In the genomic region with DNA sequence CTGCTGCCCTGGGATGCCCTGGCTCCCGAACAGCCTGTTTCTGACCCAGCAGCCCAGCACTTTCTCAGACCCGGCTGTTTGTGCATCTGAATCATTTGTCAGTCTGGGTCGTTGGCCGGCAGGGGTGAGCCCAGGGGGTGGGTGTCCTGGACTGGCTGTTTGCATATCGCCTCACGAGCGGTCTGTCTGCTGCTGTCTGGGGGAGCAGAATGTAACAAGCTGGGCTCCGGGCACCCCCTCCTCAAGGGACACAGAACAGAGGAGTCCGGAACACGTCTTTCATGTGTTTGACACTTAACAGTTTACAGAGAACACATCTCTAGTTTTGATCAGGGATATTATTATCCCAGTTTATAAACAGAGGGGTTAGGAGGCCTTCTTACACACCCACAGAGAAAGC, we compare ENCODE assay signal across 19 mouse cellular contexts. TPM values are rescaled to one million over a fixed set of nuclear protein-coding genes. Genes with fewer than 3 reads are reported as not detected.
DNase-seq lines count a peak whose midpoint lies in the region; ATAC-seq and TF ChIP-seq lines count a peak whose summit lies in the region.
"Had no signal": no experiment of that assay in that cellular context is flagged by ENCODE, and none has a peak within 500 bp of the region (broad histone marks: within the 10 kb centered on the region; RNA-seq: fewer than 3 reads in every experiment).

No protein-coding gene starts in this region.

- no peaks in the 10 kb centered on the region for H3K36me3 ChIP-seq in lung, embryonic 14.5 days (ENCODE audit: insufficient read depth)
- H3K36me3 ChIP-seq in stomach, embryonic 16.5 days (ENCODE audit: control insufficient read depth, insufficient read depth, low read length): no peaks in the 10 kb centered on the region
- H3K36me3 ChIP-seq in midbrain, postnatal 0 days (ENCODE audit: insufficient read depth, low read length): no peaks in the 10 kb centered on the region
- H3K36me3 ChIP-seq: embryonic facial prominence, embryonic 13.5 days; forebrain, embryonic 12.5 days; heart, embryonic 12.5 days had no signal

- TF ChIP-seq POLR2A in lung, adult 2 months (IDR thresholded peaks at IDR 0.05; ENCODE audit: borderline replicate concordance, extremely low read depth, low read depth, low read length): no peak

- H3K9me3 ChIP-seq in lung, embryonic 14.5 days (ENCODE audit: low read depth, low read length): no peaks in the 10 kb centered on the region
- no peaks in the 10 kb centered on the region for H3K9me3 ChIP-seq in stomach, embryonic 16.5 days (replicated peaks; ENCODE audit: control insufficient read depth, low read length)
- no peaks in the 10 kb centered on the region for H3K9me3 ChIP-seq in midbrain, postnatal 0 days (ENCODE audit: low read length)
- H3K9me3 ChIP-seq: embryonic facial prominence, embryonic 13.5 days; forebrain, embryonic 12.5 days; heart, embryonic 12.5 days had no signal

- no peak overlapping the region for H3K4me3 ChIP-seq in lung, embryonic 14.5 days (ENCODE audit: low read depth, low read length)
- no peak overlapping the region for H3K4me3 ChIP-seq in lung, adult 2 months (replicated peaks; ENCODE audit: extremely low read depth, low read depth, low read length)
- H3K4me3 ChIP-seq in stomach, embryonic 16.5 days (replicated peaks; ENCODE audit: low read length): no peak overlapping the region
- no peak overlapping the region for H3K4me3 ChIP-seq in midbrain, postnatal 0 days (ENCODE audit: low read depth, low read length)
- H3K4me3 ChIP-seq: embryonic facial prominence, embryonic 13.5 days; forebrain, embryonic 12.5 days; heart, embryonic 12.5 days had no signal

- H3K27ac ChIP-seq in lung, embryonic 14.5 days (ENCODE audit: low read depth): no peak overlapping the region
- H3K27ac ChIP-seq in stomach, embryonic 16.5 days (ENCODE audit: low read length): peak overlapping the region; percentile 4; the same call in 1 of the 2 replicates
- no peak overlapping the region for H3K27ac ChIP-seq in midbrain, postnatal 0 days (ENCODE audit: low read depth, low read length)
- H3K27ac ChIP-seq: embryonic facial prominence, embryonic 13.5 days; forebrain, embryonic 12.5 days had no signal

- WGBS in lung, embryonic 14.5 days: 19% methylated on average over 10 of the region's 10 CpGs
- WGBS in lung, adult 2 months: 41% methylated on average over 10 of the region's 10 CpGs
- WGBS in stomach, embryonic 16.5 days: 27% methylated on average over 10 of the region's 10 CpGs
- WGBS in midbrain, postnatal 0 days: 63% methylated on average over 10 of the region's 10 CpGs

- ATAC-seq in lung, embryonic 14.5 days (ENCODE audit: insufficient read depth): peak; percentile 79
- peak; percentile 26; the same call in 1 of the 2 replicates for ATAC-seq in stomach, embryonic 16.5 days (ENCODE audit: insufficient read depth, low FRiP score)
- ATAC-seq in midbrain, postnatal 0 days (ENCODE audit: low FRiP score): no peak
- ATAC-seq: forebrain, embryonic 16.5 days had no signal

- no peaks in the 10 kb centered on the region for H3K27me3 ChIP-seq in lung, embryonic 14.5 days (ENCODE audit: insufficient read depth, low read length)
- no peaks in the 10 kb centered on the region for H3K27me3 ChIP-seq in stomach, embryonic 16.5 days (ENCODE audit: control insufficient read depth, insufficient read depth, low read length)
- no peaks in the 10 kb centered on the region for H3K27me3 ChIP-seq in midbrain, postnatal 0 days (ENCODE audit: insufficient read depth, low read length)

- peak; percentile 63 for DNase-seq in lung, embryonic 14.5 days
- no peak for DNase-seq in lung, adult 2 months
- DNase-seq in lung, postnatal 25 days (ENCODE audit: low spot score): peak; percentile 44
- no peak for DNase-seq in spleen, postnatal 36 days (ENCODE audit: low spot score in 2 of 2)
- no peak for DNase-seq in midbrain, postnatal 0 days (ENCODE audit: low spot score)
- DNase-seq in urinary bladder, postnatal 25 days (ENCODE audit: low spot score): no peak
- DNase-seq: adrenal gland, postnatal 10 days; cerebellum, adult 18-20 months; cerebellum, adult 9-11 months; cerebellum, postnatal 36 days; gastrocnemius, postnatal 10 days; heart, postnatal 36 days had no signal

- TF ChIP-seq CTCF in lung, embryonic 14.5 days (IDR thresholded peaks at IDR 0.05; ENCODE audit: low read depth): no peak
- no peak for TF ChIP-seq CTCF in lung, adult 2 months (IDR thresholded peaks at IDR 0.05; ENCODE audit: insufficient read depth, low read length)
- no peak for TF ChIP-seq CTCF in midbrain, postnatal 0 days (IDR thresholded peaks at IDR 0.05)

- H3K4me1 ChIP-seq in lung, embryonic 14.5 days (ENCODE audit: insufficient read depth): no peaks in the 10 kb centered on the region
- peaks cover 13% of the 10 kb centered on the region for H3K4me1 ChIP-seq in lung, adult 2 months (ENCODE audit: control insufficient read depth, insufficient read depth, low read length)
- H3K4me1 ChIP-seq in stomach, embryonic 16.5 days (ENCODE audit: control insufficient read depth, insufficient read depth, low read length): peaks cover 8% of the 10 kb centered on the region; the same call in 1 of the 2 replicates
- no peaks in the 10 kb centered on the region for H3K4me1 ChIP-seq in midbrain, postnatal 0 days (ENCODE audit: insufficient read depth, low read length)
- H3K4me1 ChIP-seq: forebrain, embryonic 12.5 days had no signal

- H3K9ac ChIP-seq in lung, embryonic 14.5 days: no peak overlapping the region; the same call in 1 of the 2 replicates
- no peak overlapping the region for H3K9ac ChIP-seq in stomach, embryonic 16.5 days (ENCODE audit: low read length)
- no peak overlapping the region for H3K9ac ChIP-seq in midbrain, postnatal 0 days (replicated peaks; ENCODE audit: low read length, poor library complexity, severe bottlenecking)
- H3K9ac ChIP-seq: embryonic facial prominence, embryonic 13.5 days; forebrain, embryonic 12.5 days; heart, embryonic 12.5 days had no signal

- H3K4me2 ChIP-seq in lung, embryonic 14.5 days: no peak overlapping the region
- no peak overlapping the region for H3K4me2 ChIP-seq in stomach, embryonic 16.5 days (ENCODE audit: low read depth, low read length)
- no peak overlapping the region for H3K4me2 ChIP-seq in midbrain, postnatal 0 days (ENCODE audit: low read depth, low read length, poor library complexity, severe bottlenecking)
- H3K4me2 ChIP-seq: embryonic facial prominence, embryonic 13.5 days; forebrain, embryonic 12.5 days; heart, embryonic 12.5 days had no signal

RNA-seq across cellular contexts. Expression of gene Eln, which starts 7.0 kb away (rescaled TPM):
- 196 and 198 TPM in 2 replicates for polyA plus RNA-seq in lung, embryonic 14.5 days (2014; fragmentation: Nextera tagmentation; extraction: Ambion mirVana)
- 311 and 510 TPM in 2 replicates for polyA plus RNA-seq in lung, adult 2 months (2012; rRNA removed)
- polyA plus RNA-seq in stomach, embryonic 16.5 days (2015; fragmentation: Nextera tagmentation; extraction: Ambion mirVana): 93.7 and 97.0 TPM in 2 replicates
- total RNA-seq in midbrain, postnatal 0 days (2014; rRNA removed): 27.7 and 35.8 TPM in 2 replicates
- polyA plus RNA-seq in midbrain, postnatal 0 days (2015; fragmentation: Nextera tagmentation; extraction: Ambion mirVana): 35.0 and 36.2 TPM in 2 replicates
- total RNA-seq: MEL had no signal
- polyA plus RNA-seq: C2C12 had no signal

Comparison
In these comparisons a context has a peak if more than half of its experiments do, and no peak if none do; other contexts are left out.
1. DNase-seq: peak in lung, embryonic 14.5 days (single experiment) and lung, postnatal 25 days (single experiment); none in lung, adult 2 months (single experiment), spleen, postnatal 36 days (0 of 2), midbrain, postnatal 0 days (single experiment) and urinary bladder, postnatal 25 days (single experiment).